ENCODE assay signal across 1 mouse cellular context in genomic region chr7:48911146-48911545, GRCm38 (mm10).
TF ChIP-seq lines count a peak whose summit lies in the region.

No protein-coding gene starts in this region.

TF ChIP-seq in MEL, 35 proteins besides CTCF, POLR2A, EP300 and RAD21 (continued from another document):
- TF ChIP-seq GATA1 (IDR thresholded peaks at IDR 0.05; ENCODE audit: low read depth, low read length) (0 out of 2 replicates have a peak, but pooled peaks have one; percentile 15), TAL1 (IDR thresholded peaks at IDR 0.05; ENCODE audit: low read length) (no peak), ETS1 (IDR thresholded peaks at IDR 0.05; ENCODE audit: low read depth, low read length) (0 out of 2 replicates have a peak, but pooled peaks have one; percentile 12), RCOR1 (IDR thresholded peaks at IDR 0.05; ENCODE audit: low read depth, low read length) (peak; percentile 90)
